Mouse (Mus musculus): ENCODE results near the gene Tpr. TPM values are rescaled to one million over a fixed set of nuclear protein-coding genes. Genes with fewer than 3 reads are reported as not detected.

Tpr gene
- 100 to 1,000 TPM in 2 of 4 experiments, 10 to 100 TPM in 2; 90.4 to 117 (median 100) TPM for total RNA-seq (2022)

DNA sequence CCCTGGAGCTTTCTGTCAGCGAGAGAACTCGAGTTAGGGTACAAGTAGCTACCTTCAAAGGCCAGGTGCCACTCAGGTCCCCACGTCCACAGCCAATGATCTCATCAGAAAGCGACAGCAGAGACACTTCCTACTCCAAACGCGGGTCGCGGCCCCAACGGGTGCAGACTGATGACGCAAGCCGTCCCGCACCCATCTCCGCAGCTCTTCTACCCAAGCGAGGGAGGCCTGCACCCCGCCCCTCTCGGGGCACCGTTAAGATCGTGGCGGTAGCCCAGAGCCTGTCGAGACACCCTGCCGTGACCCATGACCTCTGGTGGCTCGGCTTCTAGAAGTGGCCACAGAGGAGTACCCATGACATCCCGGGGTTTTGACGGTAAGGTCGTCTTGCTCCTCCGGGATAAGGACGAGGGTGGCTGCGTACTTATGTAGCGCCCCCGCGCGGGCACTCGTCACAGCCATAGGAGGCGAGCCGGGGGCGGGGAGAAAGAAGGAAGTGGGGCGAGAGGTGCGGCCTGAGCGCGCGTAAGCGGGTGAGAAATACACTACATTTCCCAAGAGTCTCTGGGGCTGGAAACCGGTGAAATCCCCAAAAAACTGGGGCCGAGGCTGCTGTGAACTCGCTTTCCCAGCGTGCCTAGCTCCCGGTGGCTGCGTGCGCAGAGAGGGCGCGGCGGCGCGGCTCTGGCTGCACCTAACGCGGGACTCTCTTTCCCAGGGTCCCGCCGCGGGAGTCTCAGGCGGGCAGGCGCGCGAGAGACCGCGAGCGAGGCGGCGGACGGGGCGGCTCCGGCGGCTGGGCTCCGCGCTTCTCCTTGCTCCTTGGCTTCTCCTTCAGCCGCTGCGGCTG, at the start of gene Tpr, which contains the start of gene Odr4:
Gene Tpr, plus strand, starts transcription at position 201 of the 850 bp plus-strand sequence.
Gene Odr4, minus strand, starts transcription at position 443 of the 850 bp plus-strand sequence.
- DNase-seq (ENCODE audit: low spot score in 2 of 2): peak; percentile 97 to 99

DNA sequence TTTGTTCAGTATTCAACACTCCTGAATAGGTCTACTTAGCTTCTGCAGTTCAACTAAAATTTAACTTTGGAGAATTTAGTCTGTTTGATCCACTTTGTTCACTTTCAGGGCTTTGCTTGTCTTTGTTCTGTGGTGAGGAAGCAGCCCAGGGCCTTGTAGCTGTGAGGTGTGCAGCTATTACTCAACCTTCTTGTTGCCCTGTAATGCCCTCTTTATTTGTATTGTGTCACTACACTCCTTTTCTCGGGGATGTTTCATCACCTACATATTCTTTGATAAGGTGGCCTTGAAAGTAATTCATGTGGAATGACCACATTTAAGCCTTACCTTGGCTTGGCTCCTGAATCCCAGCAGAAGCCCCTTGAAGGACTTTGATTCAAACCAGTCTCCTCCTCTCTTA, 31.8 kb upstream of the Tpr start:
- DNase-seq (ENCODE audit: low spot score in 2 of 2): no peak

- no peak for DNase-seq (ENCODE audit: low spot score in 2 of 2)
Measured at GRCm38 (mm10) chr1:150372895-150373294, 19.7 kb upstream of the Tpr start.

DNA sequence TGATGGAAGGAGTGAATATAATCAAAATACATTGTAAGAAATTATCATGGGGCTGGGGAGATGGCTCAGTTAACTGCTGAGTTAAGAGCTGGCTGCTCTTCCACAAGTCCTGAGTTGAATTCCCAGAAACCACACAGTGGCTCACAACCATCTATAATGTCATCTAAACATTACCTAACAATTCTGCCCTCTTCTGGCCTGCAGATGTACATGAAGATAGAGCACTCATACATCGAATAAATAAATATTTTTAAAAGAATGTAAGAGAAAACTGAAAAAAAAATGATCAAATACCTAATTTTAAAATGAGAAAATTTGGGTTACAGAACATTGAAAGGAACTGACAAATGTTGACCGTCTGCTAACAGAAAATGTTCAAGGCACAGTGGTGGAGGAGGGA, 18.4 kb upstream of the Tpr start:
- DNase-seq (ENCODE audit: low spot score in 2 of 2): no peak

GRCm38 (mm10) chr1:150384138-150384537, 8.5 kb upstream of the Tpr start:
- DNase-seq (ENCODE audit: low spot score in 2 of 2): no peak

DNA sequence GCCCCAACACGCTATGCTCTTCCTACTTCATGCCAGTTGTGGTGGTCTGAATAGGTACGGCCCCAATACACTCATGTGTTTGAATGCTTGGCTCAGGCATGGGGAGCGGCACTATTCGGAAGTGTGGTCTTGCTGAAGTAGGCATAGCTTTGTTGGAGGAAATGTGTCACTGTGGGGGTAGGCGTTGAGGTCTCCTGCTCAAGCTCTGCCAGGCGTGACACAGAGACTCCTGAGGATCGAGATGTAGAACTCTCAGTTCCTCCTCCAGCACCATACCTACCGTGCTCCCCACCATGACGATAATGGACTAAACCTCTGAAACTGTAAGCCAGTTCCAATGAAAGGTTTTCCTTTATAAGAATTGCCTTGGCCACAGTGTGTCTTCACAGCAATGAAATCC, 5.1 kb upstream of the Tpr start:
- DNase-seq (ENCODE audit: low spot score in 2 of 2): no peak

DNA sequence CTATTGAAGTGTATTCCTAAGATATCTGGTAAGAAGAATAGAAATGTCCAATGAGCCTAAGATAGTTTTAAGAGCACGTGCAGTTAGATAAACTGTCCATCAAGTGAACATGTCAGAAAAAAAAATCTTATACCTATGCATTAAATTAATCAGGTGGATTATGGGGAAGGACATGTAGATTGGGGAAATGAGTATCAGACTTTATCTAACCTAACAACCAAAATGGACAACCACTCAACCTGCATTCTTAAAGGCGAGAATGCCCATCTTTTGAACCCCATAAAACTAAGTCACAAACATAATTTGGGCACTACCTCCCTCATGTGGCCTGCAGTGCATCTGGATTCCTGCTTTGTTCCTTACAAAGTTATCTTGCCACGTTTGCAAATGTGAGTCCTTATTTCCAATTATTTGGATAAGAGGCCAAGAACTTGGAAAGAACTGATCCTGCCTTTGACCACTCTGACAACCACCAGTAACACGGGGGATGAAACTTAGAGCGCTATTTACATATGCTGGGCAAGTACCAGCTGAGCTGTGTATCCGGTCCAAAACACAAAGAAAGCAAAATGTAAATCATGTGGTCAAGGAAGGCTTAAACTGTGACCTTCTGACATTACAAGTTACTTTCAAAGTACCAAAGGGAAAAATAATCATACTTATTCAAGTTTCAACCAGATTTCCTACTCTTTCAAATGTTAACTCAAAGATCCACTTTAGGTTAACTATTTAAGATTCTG, 3.1 kb upstream of the Tpr start:
- DNase-seq (ENCODE audit: low spot score in 2 of 2): no peak

DNA sequence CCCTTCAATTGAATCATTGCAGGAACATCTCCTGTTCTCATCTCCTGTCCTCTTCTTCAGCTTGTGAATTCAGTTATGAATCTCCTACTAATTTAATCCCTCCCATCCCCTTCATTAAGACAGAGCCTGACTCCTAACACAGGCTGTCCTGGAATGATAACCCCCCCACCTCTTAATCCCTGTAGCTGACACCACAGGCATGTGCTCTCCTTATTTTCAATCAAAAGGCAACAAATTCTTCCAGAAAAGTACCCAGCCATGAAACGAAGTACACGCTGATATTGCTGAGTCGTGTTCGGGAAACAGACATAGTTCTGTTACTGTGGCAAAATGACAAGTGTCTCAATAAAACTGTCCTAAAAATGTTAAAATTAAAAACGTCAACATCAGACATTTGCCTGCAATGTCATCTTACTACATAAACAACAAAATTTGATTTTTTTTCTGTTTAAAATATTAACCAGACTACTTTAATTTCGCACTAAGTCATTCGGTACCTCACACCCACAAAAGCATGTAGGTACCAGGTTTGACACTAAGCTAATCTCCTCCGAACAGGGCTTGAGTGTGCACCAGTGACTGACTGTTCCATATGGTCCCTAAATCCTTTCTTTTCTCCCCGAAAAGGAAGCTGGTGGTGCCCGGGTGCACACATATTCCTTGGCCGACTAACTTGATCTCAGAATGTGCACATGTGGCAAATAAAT, 554 bp upstream of the Tpr start:
- DNase-seq (ENCODE audit: low spot score in 2 of 2): no peak

GRCm38 (mm10) chr1:150393488-150393852, 832 bp downstream of the Tpr start:
- no peak for DNase-seq (ENCODE audit: low spot score in 2 of 2)

DNA sequence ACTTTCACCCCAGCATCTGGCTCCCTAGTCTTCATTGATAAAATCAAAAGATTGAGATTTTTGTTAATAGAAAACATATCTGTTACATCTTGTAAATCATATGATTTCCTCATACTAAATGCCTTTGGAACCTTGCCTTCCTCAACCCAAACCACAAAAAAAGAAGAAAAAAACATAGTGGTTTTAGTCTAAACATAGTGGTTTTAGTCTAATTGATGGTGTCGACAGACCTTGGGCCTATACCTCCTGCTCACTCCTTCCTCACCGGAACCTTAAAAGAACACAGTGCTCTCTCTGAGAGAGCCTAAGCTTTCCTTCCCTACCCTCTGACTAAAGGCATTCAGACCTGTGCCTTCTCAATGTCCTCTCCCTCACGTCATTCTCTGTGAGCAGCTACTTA, 3.4 kb downstream of the Tpr start:
- no peak for DNase-seq (ENCODE audit: low spot score in 2 of 2)

DNA sequence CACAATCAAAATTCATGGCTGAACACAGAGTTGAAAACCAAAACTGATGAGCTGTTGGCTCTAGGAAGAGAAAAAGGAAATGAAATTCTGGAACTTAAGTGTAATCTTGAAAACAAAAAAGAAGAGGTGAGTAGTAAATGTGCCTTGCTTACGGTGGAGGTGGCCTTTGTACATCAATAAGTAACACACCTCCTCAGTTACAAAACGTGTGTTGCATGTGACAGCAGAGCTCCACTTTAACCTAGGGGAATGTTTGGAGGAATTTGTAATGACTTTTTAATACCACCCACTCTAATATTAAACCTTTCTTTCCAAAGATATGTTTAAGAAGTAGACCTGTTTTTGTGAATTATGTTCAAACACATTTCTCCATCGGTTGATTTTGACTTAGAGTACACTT, 11.3 kb downstream of the Tpr start:
- DNase-seq (ENCODE audit: low spot score in 2 of 2): no peak

GRCm38 (mm10) chr1:150404555-150404954, 11.9 kb downstream of the Tpr start:
- DNase-seq (ENCODE audit: low spot score in 2 of 2): no peak

DNA sequence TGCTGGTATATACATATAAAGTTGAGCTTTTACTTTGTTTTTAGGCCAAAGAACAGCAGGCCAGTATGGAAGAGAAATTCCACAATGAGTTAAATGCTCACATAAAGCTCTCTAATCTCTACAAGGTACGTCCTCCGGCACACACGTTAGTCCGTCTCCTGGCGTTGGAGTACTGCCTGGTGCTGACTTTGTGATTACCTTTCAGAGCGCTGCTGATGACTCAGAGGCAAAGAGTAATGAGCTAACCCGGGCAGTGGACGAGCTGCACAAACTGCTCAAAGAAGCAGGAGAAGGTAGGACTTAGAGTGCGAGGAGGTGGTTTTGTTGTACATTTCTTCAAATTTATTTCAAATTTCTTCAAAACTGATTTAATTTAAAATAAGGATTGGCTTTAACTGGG, 14.6 kb downstream of the Tpr start:
- no peak for DNase-seq (ENCODE audit: low spot score in 2 of 2)

- DNase-seq (ENCODE audit: low spot score in 2 of 2): no peak
Measured at GRCm38 (mm10) chr1:150409996-150410395, 17.4 kb downstream of the Tpr start.

GRCm38 (mm10) chr1:150416006-150416405, 23.4 kb downstream of the Tpr start:
- no peak for DNase-seq (ENCODE audit: low spot score in 2 of 2)

GRCm38 (mm10) chr1:150418426-150418825, 25.8 kb downstream of the Tpr start:
- no peak for DNase-seq (ENCODE audit: low spot score in 2 of 2)

DNA sequence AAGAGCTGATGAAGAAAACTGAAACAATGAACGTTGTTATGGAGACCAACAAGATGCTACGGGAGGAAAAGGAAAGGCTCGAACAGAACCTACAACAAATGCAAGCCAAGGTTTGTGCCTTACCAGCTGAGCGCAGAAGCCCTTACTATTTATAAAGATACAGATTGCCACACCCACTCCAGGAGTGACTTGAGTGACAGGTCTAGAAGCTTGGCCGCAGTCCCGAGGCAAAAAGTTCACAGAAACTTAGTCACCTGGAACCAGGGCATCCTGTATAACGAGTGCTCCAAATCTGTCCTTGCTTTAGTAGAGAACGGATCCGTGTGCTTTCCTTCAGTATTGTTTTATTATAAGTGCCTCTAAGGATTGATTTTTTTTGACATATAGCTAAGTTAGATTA, 33.0 kb downstream of the Tpr start:
- no peak for DNase-seq (ENCODE audit: low spot score in 2 of 2)

GRCm38 (mm10) chr1:150426216-150426615, 33.6 kb downstream of the Tpr start:
- DNase-seq (ENCODE audit: low spot score in 2 of 2): no peak

- DNase-seq (ENCODE audit: low spot score in 2 of 2): no peak
Measured at GRCm38 (mm10) chr1:150438641-150439040, 46.0 kb downstream of the Tpr start.

DNA sequence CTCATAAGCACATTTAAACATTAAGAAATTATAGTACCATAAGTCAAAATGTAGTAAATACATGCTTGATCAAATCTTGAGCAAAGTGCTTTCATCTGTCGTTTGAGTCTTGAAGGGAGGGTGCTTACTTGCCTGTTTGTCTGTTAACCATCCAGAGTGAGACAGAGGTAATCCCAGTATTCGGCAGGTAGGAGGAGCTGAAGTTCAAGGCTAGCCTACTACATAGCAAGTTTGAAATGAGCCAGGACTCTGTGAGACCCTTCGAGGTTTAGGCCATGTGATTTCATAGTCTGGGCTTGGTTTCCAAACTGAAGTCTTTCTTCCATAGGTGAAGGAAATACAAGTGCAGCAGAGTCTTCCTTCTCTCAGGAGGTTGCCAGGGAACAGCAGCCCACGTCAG, 49.1 kb downstream of the Tpr start:
- DNase-seq (ENCODE audit: low spot score in 2 of 2): no peak

- DNase-seq (ENCODE audit: low spot score in 2 of 2): no peak
Measured at GRCm38 (mm10) chr1:150458977-150459376, 66.3 kb downstream of the Tpr start.

DNA sequence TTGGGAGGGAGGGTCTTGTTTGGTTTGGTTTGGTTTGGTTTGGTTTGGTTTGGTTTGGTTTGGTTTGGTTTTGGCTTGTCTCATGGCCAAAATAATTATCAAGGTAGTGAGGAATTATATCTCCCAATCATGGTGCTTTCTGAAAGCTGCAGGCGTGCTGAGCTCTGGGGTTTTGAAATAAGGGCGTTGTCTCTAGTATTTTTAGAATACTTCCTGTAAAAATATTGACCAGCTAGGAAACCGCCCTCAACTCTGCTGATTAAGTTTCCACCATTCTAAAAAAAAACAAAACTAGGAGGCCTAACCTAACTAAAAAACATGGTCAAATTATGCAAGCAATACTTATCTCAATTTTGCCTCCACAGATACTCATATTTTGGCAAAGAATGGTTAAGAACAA, 67.0 kb downstream of the Tpr start:
- DNase-seq (ENCODE audit: low spot score in 2 of 2): no peak

Data from gastrocnemius, adult 8-10 months (tissue).